Mouse (Mus musculus): ENCODE measurements around the gene Smyd3.

The Smyd3 gene

GRCm38 (mm10) chr1:179061053-179061452 lies 456.8 kb downstream of the Smyd3 start:
- DNase-seq (ENCODE audit: low spot score): no peak

DNA sequence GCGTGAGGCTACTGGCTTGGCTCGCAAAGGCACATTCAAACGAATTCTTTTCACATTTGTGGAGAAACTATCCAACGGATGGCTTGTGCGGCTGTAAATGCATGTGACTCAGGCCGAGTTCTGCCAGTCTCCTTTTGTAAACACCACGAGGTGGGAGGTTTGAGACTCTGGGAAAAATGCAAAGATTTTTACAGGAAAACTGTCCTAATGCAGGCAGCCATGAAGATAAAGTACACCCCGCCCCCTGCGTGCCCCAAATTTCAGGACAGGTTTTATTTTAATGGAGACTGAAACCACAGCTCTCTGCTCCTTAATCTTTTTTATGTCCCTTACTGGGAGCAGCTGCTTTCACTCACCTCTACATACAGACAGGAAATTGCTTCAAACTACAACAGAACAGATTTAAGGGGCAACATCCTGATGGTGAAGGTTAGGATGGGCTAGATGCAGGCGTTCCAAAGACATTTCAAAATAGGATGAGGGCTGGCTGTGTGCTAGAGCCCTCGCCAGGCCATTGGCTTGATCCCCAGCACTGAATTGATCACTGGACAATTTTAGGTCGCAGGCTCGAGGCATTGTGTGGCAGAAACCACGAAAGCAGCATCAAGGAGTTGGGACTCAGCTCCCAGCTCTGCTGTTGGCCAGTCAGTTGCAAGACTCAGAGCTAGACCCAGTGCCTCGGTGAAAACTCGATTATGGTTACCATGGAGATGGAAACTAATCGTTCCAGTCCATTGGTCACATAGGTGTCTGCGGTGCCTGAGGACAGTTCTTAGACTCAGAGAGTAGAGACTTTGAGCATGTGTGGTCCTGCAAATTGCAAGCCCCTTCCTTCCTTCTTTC lies 457.5 kb downstream of the Smyd3 start:
- DNase-seq (ENCODE audit: low spot score): no peak

DNA sequence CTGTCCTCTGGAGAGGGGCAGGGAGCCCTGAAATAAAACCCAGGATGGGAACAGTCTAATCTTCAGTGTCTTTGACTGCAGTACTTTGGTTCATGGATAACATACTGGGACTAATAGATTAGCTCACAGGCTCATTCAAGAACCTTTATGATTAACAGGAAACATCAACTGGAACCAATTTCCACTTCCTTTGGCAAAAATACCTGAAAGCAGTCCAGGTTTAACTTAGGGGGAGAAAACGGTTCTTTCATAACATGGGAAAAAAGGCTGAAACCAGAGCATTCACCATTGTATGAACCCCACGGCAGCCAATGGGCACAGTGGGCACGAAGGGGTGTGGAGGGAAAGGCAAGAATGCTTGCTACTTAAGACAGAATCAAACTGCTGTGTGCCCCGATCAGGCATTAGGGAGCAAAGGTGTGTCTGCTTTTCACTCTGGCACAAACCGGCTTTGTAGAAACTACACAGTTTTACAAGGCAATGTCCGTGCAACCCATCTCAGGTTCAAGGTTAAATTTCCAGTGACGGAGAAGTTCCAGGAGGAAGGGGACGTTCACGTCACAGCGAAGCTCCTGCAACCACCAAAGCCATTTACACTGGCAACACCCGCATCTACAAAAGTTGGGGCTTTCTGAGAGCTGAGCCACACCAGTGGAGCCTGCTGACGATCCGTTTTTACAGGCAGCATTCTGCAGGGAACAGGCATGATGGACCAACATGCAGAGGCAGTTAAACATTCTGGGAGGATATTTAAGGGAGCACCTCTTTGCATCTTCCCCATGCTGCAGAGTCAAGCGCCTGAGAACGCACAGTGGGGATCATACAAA lies 458.3 kb downstream of the Smyd3 start:
- no peak for DNase-seq (ENCODE audit: low spot score)

DNA sequence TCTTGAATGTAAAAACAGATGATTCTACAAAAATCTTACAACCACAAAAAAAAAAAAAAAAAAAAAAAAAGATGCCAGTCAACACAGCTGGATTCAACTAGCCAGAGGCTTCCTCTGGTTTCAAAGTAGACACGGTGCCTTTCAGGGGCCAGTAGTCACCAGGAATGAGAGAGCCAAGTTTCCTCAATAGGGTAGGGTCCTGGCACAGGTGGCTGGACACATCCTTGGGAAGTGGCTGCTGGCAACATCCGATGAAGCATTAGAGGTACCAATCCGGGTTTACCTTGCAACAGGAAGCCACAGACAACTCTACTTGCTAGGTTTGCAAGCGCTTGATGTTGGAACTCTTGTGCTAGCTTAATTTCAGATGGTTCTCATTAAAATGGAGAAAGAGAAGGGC lies 459.2 kb downstream of the Smyd3 start:
- DNase-seq (ENCODE audit: low spot score): no peak

GRCm38 (mm10) chr1:179055760-179056159 lies 462.1 kb downstream of the Smyd3 start:
- DNase-seq (ENCODE audit: low spot score): peak; percentile 56

DNA sequence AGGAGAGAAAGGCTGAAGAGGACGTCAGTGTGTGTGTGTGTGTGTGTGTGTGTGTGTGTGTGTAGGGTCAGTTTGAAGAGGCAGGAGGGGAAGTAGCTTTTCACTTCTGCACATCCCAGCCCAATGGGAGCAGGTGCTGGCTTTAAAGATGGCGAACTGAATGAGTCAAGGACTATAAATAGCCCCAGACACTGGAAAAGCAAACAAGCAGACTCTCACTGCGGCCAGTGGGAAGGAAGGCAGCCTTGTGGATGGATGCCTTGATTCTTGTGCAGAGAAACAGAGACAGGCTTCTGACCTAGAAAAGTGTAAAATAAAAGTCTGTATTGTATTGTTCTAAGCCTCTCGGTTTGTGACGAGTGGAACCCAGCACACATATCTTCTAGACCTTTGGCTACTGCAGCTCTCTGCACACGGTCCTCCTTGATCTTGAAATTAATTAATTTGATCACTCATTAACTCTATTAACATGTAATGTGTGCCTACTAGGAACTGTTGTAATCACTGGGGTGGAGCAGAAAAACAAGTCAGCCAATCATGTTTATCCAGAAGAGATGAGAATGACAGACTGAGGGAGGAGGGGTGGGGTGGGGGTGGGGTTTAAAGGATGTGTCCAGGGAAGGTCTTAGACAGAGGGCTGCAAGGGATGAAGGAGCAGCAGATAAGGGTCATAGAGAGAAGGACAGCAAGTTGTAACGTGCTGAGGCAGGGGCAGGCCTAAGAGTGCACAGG lies 463.3 kb downstream of the Smyd3 start:
- no peak for DNase-seq (ENCODE audit: low spot score)

GRCm38 (mm10) chr1:179052545-179053180 lies 465.2 kb downstream of the Smyd3 start:
- DNase-seq (ENCODE audit: low spot score): no peak

GRCm38 (mm10) chr1:179047931-179048596 lies 469.8 kb downstream of the Smyd3 start:
- no peak for DNase-seq (ENCODE audit: low spot score)

GRCm38 (mm10) chr1:179045856-179046714 lies 471.8 kb downstream of the Smyd3 start:
- no peak for DNase-seq (ENCODE audit: low spot score)

- no peak for DNase-seq (ENCODE audit: low spot score)
Observed at GRCm38 (mm10) chr1:179044165-179044564, 473.7 kb downstream of the Smyd3 start.

- no peak for DNase-seq (ENCODE audit: low spot score)
Observed at GRCm38 (mm10) chr1:179043644-179044043, 474.2 kb downstream of the Smyd3 start.

DNA sequence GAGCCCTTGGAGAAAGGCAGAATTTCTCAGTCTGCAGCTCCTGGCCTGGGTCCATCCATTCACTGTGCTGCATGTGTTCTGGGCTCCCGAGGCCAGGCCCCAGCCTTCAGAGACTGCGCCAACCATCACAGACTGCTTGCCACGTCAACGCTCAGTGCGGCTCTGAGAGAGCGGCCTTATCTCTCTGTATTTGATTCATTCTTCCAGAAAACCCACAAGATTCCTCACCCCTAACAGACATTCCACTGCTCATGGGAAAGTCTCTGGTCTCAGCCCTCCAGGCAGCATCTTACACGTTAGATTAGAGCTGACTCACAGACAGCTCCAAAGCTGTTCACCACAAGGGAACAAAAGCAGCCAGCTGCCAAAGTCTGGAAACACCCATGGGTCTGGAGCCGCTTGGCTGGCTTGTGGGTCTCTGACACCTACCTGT lies 475.9 kb downstream of the Smyd3 start:
- no peak for DNase-seq (ENCODE audit: low spot score)

DNA sequence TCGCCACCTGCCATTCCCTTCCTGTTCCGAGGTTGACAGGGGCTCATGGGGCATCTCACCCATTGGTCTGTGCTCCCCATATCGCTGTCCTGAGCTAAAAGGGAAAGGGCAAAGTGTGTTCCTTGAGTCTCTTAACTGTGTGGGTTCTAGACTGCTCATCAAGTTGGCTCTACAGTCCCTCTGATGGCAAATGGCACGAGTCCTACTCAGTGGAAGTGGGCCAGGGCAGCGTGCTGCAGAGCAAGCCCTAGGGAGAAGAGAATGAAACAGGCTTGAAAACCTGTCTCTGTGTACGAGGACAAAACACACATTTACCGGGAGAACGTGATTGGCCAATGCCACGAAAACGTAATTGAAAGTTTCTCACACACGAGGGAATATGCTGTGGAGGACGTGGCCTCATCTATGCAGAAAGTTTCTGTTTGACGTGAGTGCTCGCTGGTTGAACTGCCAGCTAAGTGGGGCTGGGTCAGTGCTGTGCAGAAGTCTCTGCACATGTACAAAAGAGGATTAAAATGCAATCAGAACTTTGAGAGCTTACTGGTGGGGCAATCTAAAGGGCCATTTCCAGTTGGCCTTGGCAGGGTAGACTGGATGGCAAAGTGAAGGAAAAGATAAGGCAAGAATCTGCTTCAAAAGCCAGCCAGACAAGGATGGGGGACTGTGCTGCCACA lies 476.5 kb downstream of the Smyd3 start:
- no peak for DNase-seq (ENCODE audit: low spot score)

DNA sequence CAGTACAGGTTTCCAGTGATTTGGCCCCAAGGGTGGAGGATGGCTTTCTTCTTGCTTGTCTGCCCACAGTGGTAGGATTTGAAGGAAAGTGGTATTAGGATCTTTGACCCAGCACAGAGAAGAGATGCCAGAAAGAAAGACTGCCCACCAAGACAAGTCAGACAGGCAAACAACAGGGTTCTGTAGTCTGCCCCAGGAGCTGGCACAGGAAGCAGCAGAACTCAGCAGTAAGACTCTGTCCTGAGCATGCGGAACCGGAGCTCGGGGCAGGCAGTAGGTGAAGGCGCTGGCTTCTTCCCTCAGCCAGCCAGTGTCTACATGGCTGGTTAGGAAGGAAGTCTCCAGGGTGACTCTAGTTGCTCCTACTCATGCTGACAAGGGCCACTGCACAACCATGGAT lies 479.0 kb downstream of the Smyd3 start:
- no peak for DNase-seq (ENCODE audit: low spot score)

DNA sequence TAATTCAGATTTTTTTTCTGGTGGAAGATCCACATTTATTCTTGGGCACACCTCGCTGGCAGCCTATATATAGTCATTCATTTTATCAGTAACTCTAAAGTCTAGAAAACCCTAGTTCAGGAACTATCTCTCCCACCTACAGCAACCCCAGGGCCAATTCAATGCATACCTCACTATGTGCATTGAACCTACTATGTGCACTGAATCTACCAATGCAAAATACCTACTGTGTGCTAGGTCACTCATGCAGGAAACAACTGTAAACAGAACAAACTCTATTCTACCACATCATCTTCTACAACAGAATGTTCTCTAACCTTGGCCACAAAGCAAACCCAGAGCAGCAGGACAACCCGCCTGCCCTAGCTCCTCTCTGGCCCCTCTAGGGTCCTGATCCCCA lies 484.9 kb downstream of the Smyd3 start:
- no peak for DNase-seq (ENCODE audit: low spot score)

- DNase-seq (ENCODE audit: low spot score): no peak
Observed at GRCm38 (mm10) chr1:179031581-179031980, 486.3 kb downstream of the Smyd3 start.

DNA sequence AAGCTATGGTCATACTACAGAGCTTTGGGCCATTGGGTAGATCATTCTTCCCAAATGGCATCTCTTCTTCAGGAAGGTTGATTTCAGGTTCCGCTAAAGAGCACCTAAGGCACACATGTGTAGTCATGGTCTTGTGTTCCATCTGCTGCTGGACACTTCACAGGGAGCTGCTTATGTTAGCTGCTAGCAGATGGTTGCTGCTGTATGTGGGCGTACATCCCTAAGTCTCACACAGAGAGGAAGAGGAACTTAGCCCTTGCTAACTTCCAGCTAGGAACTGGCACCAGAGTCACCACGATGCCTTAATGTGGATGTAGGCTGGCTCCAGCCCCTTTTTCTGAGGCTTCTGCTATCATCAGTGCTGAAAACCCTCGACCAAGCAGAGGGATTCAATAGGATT lies 491.2 kb downstream of the Smyd3 start:
- no peak for DNase-seq (ENCODE audit: low spot score)

DNA sequence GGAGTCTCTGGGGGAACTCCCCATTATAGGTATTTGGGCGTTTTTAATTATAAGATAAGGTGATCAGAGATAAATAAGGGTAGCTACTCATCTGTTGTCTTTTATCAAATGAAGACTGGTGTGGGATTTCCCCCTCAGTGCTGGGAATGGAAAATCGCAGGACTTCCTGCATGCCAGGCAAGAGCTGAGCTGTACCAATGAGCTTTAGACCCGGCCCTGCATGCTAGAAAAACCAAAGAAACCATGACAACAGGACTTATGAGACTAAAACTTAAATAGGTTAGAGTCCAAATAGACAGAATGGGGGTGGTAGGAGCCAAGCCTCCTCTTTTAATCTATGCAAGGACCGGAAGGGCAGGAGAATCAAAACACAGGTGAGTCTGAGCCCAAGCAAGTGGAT lies 492.7 kb downstream of the Smyd3 start:
- no peak for DNase-seq (ENCODE audit: low spot score)

DNA sequence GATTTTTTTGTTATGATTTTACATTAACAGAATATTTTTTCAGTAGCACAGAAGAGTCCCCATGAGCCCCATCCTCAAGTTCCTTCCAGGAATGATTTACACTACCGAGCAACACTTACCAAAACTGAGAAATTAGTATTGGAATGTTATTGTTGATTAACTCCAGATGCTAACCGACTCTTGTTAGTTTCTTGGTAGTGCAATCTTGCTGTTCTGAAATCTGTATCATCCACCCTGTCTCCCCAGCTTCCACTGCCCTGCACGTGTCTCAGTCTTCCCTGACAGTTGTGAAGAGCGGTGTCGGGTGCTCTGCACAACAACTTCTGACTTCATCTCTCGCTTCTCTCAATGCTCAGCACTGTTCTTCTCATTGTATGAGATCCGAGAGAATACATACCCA lies 494.4 kb downstream of the Smyd3 start:
- no peak for DNase-seq (ENCODE audit: low spot score)

DNA sequence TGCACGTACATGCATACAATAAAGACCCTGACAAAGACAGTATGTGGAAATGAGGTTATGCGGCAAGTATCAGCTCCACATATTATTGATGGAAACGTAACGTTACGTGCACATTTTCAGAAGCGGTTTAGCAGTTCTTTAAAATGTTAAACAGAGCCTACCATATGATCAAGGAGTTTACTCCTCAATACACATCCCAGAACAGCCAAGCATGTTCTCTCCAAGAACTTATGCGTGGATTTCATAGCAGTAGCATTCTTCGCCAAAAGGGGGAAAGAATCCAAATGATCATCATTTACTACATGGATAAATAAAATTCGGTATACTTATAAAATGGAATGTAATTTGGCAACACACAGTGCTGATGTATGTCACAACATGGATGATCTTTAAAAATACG lies 500.4 kb downstream of the Smyd3 start:
- DNase-seq (ENCODE audit: low spot score): no peak

All from c-Kit-positive CD71-positive TER-119-positive erythroid progenitor cells, embryonic 14.5 days (primary cell).